Comparison of ENCODE assay signal across 21 mouse cellular contexts in genomic region chr14:54441365-54441764, GRCm38 (mm10). TPM values are rescaled to one million over a fixed set of nuclear protein-coding genes. Genes with fewer than 3 reads are reported as not detected.
A peak's percentile ranks its signal among the peaks of the same experiment; 100 is the strongest.
DNase-seq lines count a peak whose midpoint lies in the region; ATAC-seq and TF ChIP-seq lines count a peak whose summit lies in the region.
"Had no signal": no experiment of that assay in that cellular context is flagged by ENCODE, and none has a peak within 500 bp of the region (broad histone marks: within the 10 kb centered on the region; RNA-seq: fewer than 3 reads in every experiment).

No protein-coding gene starts in this region.

- 0 out of 2 replicates have a peak, but pooled peaks cover 8% of the 10 kb centered on the region for H3K27me3 ChIP-seq in E14TG2a.4 (ENCODE audit: insufficient read depth, low read length)
- no peaks in the 10 kb centered on the region for H3K27me3 ChIP-seq in embryonic facial prominence, embryonic 15.5 days
- no peaks in the 10 kb centered on the region for H3K27me3 ChIP-seq in forebrain, embryonic 11.5 days (ENCODE audit: control insufficient read depth, insufficient read depth, low read length)
- H3K27me3 ChIP-seq: hindbrain, embryonic 13.5 days; intestine, embryonic 15.5 days; Patski had no signal

- 71% methylated on average over 4 of the region's 4 CpGs for WGBS in embryonic facial prominence, embryonic 15.5 days
- 79% methylated on average over 4 of the region's 4 CpGs for WGBS in forebrain, embryonic 11.5 days

- no peak for TF ChIP-seq POLR2A in bone marrow macrophage, adult 2 months (IDR thresholded peaks at IDR 0.05; ENCODE audit: borderline replicate concordance, low read depth, low read length)

- no peak overlapping the region for H3K4me2 ChIP-seq in embryonic facial prominence, embryonic 15.5 days (replicated peaks)
- no peak overlapping the region for H3K4me2 ChIP-seq in forebrain, embryonic 11.5 days (ENCODE audit: low read depth, low read length, severe bottlenecking)
- H3K4me2 ChIP-seq: hindbrain, embryonic 13.5 days; intestine, embryonic 15.5 days had no signal

- TF ChIP-seq CTCF in E14TG2a.4 (conservative IDR thresholded peaks at IDR 0.05; ENCODE audit: low read length), result no peak
- no peak for TF ChIP-seq CTCF in bone marrow macrophage, adult 2 months (IDR thresholded peaks at IDR 0.05; ENCODE audit: low read depth, low read length)

- H3K9me3 ChIP-seq in E14TG2a.4 (ENCODE audit: low read length), result no peaks in the 10 kb centered on the region
- H3K9me3 ChIP-seq in embryonic facial prominence, embryonic 15.5 days (replicated peaks), result no peaks in the 10 kb centered on the region
- H3K9me3 ChIP-seq in forebrain, embryonic 11.5 days (ENCODE audit: control insufficient read depth, low read length), result no peaks in the 10 kb centered on the region
- H3K9me3 ChIP-seq: heart, embryonic 10.5 days; hindbrain, embryonic 13.5 days; intestine, embryonic 15.5 days had no signal

- DNase-seq in ES-CJ7 (ENCODE audit: low read depth, low spot score), result peak; percentile 77
- DNase-seq in layer of hippocampus, postnatal 25 days (ENCODE audit: extremely low spot score in 1 of 2, low spot score in 1 of 2), result no peak
- no peak for DNase-seq in forebrain, embryonic 11.5 days (ENCODE audit: low spot score)
- no peak for DNase-seq in gastrocnemius, postnatal 10 days
- DNase-seq: adrenal gland, postnatal 10 days; cerebellum, adult 11-12 months; cerebellum, adult 9-10 months; cerebellum, postnatal 25 days; gastrocnemius, adult 2 months; gastrocnemius, postnatal 36 days; heart, adult 18-20 months; heart, postnatal 10 days; kidney, adult 18-20 months had no signal

- peaks cover 37% of the 10 kb centered on the region for H3K36me3 ChIP-seq in E14TG2a.4 (ENCODE audit: insufficient read depth, low read length)
- peaks cover 51% of the 10 kb centered on the region for H3K36me3 ChIP-seq in embryonic facial prominence, embryonic 15.5 days
- peaks cover 4% of the 10 kb centered on the region for H3K36me3 ChIP-seq in forebrain, embryonic 11.5 days (ENCODE audit: control insufficient read depth, insufficient read depth, low read length)

- peaks cover 61% of the 10 kb centered on the region for H3K4me1 ChIP-seq in E14TG2a.4 (replicated peaks; ENCODE audit: low read depth, low read length)
- peaks cover 52% of the 10 kb centered on the region for H3K4me1 ChIP-seq in bone marrow macrophage, adult 2 months (ENCODE audit: control insufficient read depth, insufficient read depth, low read length)
- peaks cover 35% of the 10 kb centered on the region for H3K4me1 ChIP-seq in embryonic facial prominence, embryonic 15.5 days
- no peaks in the 10 kb centered on the region; the same call in 1 of the 2 replicates for H3K4me1 ChIP-seq in forebrain, embryonic 11.5 days (replicated peaks; ENCODE audit: control insufficient read depth, insufficient read depth, low read length)
- H3K4me1 ChIP-seq: hindbrain, embryonic 13.5 days had no signal

- no peak overlapping the region for H3K9ac ChIP-seq in embryonic facial prominence, embryonic 15.5 days
- no peak overlapping the region for H3K9ac ChIP-seq in forebrain, embryonic 11.5 days (ENCODE audit: low read length)
- H3K9ac ChIP-seq: hindbrain, embryonic 13.5 days; intestine, embryonic 15.5 days had no signal

- 0 out of 2 replicates have a peak overlapping the region, but pooled peaks have one; percentile 17 for H3K4me3 ChIP-seq in E14TG2a.4 (replicated peaks; ENCODE audit: low read length)
- no peak overlapping the region for H3K4me3 ChIP-seq in bone marrow macrophage, adult 2 months (ENCODE audit: insufficient read depth, low read length)
- H3K4me3 ChIP-seq in embryonic facial prominence, embryonic 15.5 days (replicated peaks), result no peak overlapping the region
- H3K4me3 ChIP-seq in forebrain, embryonic 11.5 days (ENCODE audit: low read depth, low read length), result no peak overlapping the region
- H3K4me3 ChIP-seq: gastrocnemius, adult 2 months; heart, embryonic 10.5 days; hindbrain, embryonic 13.5 days; intestine, embryonic 15.5 days had no signal

- peak overlapping the region; percentile 30; the same call in 1 of the 2 replicates for H3K27ac ChIP-seq in bone marrow macrophage, adult 2 months (ENCODE audit: insufficient read depth, low read depth, low read length)
- H3K27ac ChIP-seq in embryonic facial prominence, embryonic 15.5 days (replicated peaks), result peak overlapping the region; percentile 48; the same call in 1 of the 2 replicates
- no peak overlapping the region for H3K27ac ChIP-seq in forebrain, embryonic 11.5 days (ENCODE audit: low read depth, low read length)
- H3K27ac ChIP-seq: heart, embryonic 10.5 days; hindbrain, embryonic 13.5 days; intestine, embryonic 15.5 days had no signal

- ATAC-seq in embryonic facial prominence, embryonic 15.5 days (ENCODE audit: insufficient number of reproducible peaks, low FRiP score, low TSS enrichment, low read depth), result no peak
- ATAC-seq in forebrain, embryonic 11.5 days (replicated peaks; ENCODE audit: low FRiP score), result no peak
- ATAC-seq: forebrain, embryonic 14.5 days; intestine, embryonic 15.5 days; Patski had no signal

RNA-seq across cellular contexts. Expression of gene Mmp14, which starts 10.0 kb away (rescaled TPM):
- 20.2 and 24.9 TPM in 2 replicates for polyA plus RNA-seq in bone marrow macrophage, adult 2 months (2012; ENCODE audit: insufficient read depth, insufficient read length, missing spikeins)
- polyA plus RNA-seq in embryonic facial prominence, embryonic 15.5 days (2015; fragmentation: Nextera tagmentation; extraction: Ambion mirVana), result 253 and 259 TPM in 2 replicates
- total RNA-seq in layer of hippocampus, postnatal 25 days (2021), result 10 to 100 TPM; 15.8 to 21.2 TPM
- 70.7 and 71.6 TPM in 2 replicates for polyA plus RNA-seq in forebrain, embryonic 11.5 days (2014; fragmentation: Nextera tagmentation; extraction: Ambion mirVana)
- 100 to 1,000 TPM; 115 to 167 TPM for total RNA-seq in gastrocnemius, postnatal 10 days (2021)

RNA-seq across cellular contexts. Expression of gene Mrpl52, which starts 14.7 kb away (rescaled TPM):
- 88.5 and 89.7 TPM in 2 replicates for polyA plus RNA-seq in bone marrow macrophage, adult 2 months (2012; ENCODE audit: insufficient read depth, insufficient read length, missing spikeins)
- polyA plus RNA-seq in embryonic facial prominence, embryonic 15.5 days (2015; fragmentation: Nextera tagmentation; extraction: Ambion mirVana), result 228 and 231 TPM in 2 replicates
- 100 to 1,000 TPM; 112 TPM for total RNA-seq in layer of hippocampus, postnatal 25 days (2021)
- 220 and 221 TPM in 2 replicates for polyA plus RNA-seq in forebrain, embryonic 11.5 days (2014; fragmentation: Nextera tagmentation; extraction: Ambion mirVana)
- 100 to 1,000 TPM; 141 to 159 TPM for total RNA-seq in gastrocnemius, postnatal 10 days (2021)

RNA-seq across cellular contexts. Expression of gene Lrp10, which starts 22.6 kb away (rescaled TPM):
- 64.2 and 81.2 TPM in 2 replicates for polyA plus RNA-seq in bone marrow macrophage, adult 2 months (2012; ENCODE audit: insufficient read depth, insufficient read length, missing spikeins)
- 48.1 and 49.3 TPM in 2 replicates for polyA plus RNA-seq in embryonic facial prominence, embryonic 15.5 days (2015; fragmentation: Nextera tagmentation; extraction: Ambion mirVana)
- 10 to 100 TPM; 32.1 to 34.6 TPM for total RNA-seq in layer of hippocampus, postnatal 25 days (2021)
- 28.8 and 29.9 TPM in 2 replicates for polyA plus RNA-seq in forebrain, embryonic 11.5 days (2014; fragmentation: Nextera tagmentation; extraction: Ambion mirVana)
- total RNA-seq in gastrocnemius, postnatal 10 days (2021), result 10 to 100 TPM; 36.3 to 39.5 TPM

RNA-seq across cellular contexts. Expression of gene Slc7a7, which starts 23.8 kb away (rescaled TPM):
- polyA plus RNA-seq in bone marrow macrophage, adult 2 months (2012; ENCODE audit: insufficient read depth, insufficient read length, missing spikeins), result 30.9 and 32.7 TPM in 2 replicates
- 8.1 and 9.3 TPM in 2 replicates for polyA plus RNA-seq in embryonic facial prominence, embryonic 15.5 days (2015; fragmentation: Nextera tagmentation; extraction: Ambion mirVana)
- 1 to 10 TPM; 1.5 to 1.9 TPM for total RNA-seq in layer of hippocampus, postnatal 25 days (2021)
- 4.5 and 5.0 TPM in 2 replicates for polyA plus RNA-seq in forebrain, embryonic 11.5 days (2014; fragmentation: Nextera tagmentation; extraction: Ambion mirVana)
- 1 to 10 TPM; 3.1 to 5.5 TPM for total RNA-seq in gastrocnemius, postnatal 10 days (2021)

RNA-seq across cellular contexts. Expression of gene Rem2, which starts 34.5 kb away (rescaled TPM):
- not detected in 2 replicates for polyA plus RNA-seq in bone marrow macrophage, adult 2 months (2012; ENCODE audit: insufficient read depth, insufficient read length, missing spikeins)
- 3.4 and 3.9 TPM in 2 replicates for polyA plus RNA-seq in embryonic facial prominence, embryonic 15.5 days (2015; fragmentation: Nextera tagmentation; extraction: Ambion mirVana)
- 10 to 100 TPM; 22.6 to 23.0 TPM for total RNA-seq in layer of hippocampus, postnatal 25 days (2021)
- 18.8 and 19.8 TPM in 2 replicates for polyA plus RNA-seq in forebrain, embryonic 11.5 days (2014; fragmentation: Nextera tagmentation; extraction: Ambion mirVana)
- total RNA-seq in gastrocnemius, postnatal 10 days (2021), result under 1 TPM in 1 of 2 experiments, not detected in 1; 0.14 TPM
- total RNA-seq: gastrocnemius, adult 2 months; gastrocnemius, postnatal 36 days; heart, adult 18-20 months; heart, postnatal 10 days had no signal
